Mouse (Mus musculus): ENCODE data around the gene Stard3. TPM values are rescaled to one million over a fixed set of nuclear protein-coding genes. Genes with fewer than 3 reads are reported as not detected.
A peak's percentile ranks its signal among the peaks of the same experiment; 100 is the strongest.

Gene Stard3
- polyA plus RNA-seq, 1 experiment from 2014 or later = 31.0 TPM

DNA sequence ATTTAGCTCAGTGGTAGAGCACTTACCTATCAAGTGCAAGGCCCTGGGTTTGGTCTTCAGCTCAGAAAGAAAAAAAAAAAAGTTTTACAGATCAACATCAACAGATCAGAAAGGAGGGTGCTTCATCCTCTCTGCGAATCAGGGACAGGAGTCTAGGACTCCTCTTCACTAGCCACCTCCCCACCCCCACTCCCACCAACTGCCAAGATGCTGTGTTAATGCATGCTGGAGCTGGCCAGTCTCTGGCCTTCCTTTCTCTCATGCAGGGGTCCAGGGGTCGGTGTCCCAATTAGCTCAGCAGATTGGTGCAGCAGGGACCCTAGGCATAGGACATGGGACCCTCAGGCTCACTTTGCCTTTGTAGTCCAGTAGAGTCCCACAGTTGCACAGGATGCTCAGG lies 12.4 kb downstream of the Stard3 start:
- no peaks in the 10 kb centered on the region for H3K27me3 ChIP-seq (replicated peaks; ENCODE audit: control insufficient read depth, insufficient read depth, low read length)
- no peaks in the 10 kb centered on the region for H3K9me3 ChIP-seq (ENCODE audit: control insufficient read depth, low read length)
- 58% methylated on average over 2 of the region's 2 CpGs for WGBS

DNA sequence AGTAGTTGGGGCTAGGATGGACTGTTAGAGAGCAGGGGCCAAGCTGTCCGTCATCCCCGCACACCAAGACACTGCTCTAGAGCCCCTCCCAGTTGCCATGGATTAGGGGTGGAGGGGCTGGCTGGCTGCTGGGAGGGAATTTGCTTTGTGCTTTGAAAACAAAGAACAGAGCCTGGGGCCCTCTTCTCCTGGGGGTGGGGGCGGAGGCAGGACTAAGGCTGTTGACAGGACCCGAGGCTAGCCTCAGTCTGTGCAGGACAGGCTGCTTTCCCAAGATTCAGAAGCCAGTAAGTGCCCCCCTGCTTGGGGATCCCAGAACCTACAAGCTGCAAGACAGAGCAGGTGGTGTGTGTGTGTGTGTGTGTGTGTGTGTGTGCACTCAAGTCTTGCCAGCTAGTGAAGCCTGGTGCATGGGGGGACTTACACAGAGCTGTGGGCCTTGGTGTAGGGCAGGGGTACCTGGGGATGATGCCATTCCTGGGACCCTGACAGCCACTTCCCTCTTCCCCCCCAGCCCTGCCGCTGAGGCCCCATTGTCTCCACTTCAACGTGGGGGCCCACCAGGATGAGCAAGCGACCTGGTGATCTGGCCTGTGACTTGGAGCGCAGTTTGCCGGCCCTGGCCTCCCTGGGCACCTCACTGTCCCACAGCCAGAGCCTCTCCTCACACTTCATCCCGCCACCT lies 13.5 kb downstream of the Stard3 start:
- H3K4me2 ChIP-seq (ENCODE audit: low read depth, low read length) = no peak overlapping the region

More for the DNA sequence above, 12.4 kb downstream of the Stard3 start:
- no peak overlapping the region for H3K27ac ChIP-seq (replicated peaks; ENCODE audit: low read depth, low read length)
- 0 out of 2 replicates have a peak, but pooled peaks cover 3% of the 10 kb centered on the region for H3K4me1 ChIP-seq (ENCODE audit: control insufficient read depth, insufficient read depth, low read length)
- no peak overlapping the region for H3K9ac ChIP-seq (ENCODE audit: low read depth, low read length)
- no peak for ATAC-seq (ENCODE audit: low read depth)
- peaks cover 18% of the 10 kb centered on the region for H3K36me3 ChIP-seq (ENCODE audit: control insufficient read depth, insufficient read depth, low read length)
- no peak for DNase-seq (ENCODE audit: low spot score)
- H3K4me2 ChIP-seq (ENCODE audit: low read depth, low read length) = no peak overlapping the region
- no peak overlapping the region for H3K4me3 ChIP-seq (ENCODE audit: low read depth, low read length)

DNA sequence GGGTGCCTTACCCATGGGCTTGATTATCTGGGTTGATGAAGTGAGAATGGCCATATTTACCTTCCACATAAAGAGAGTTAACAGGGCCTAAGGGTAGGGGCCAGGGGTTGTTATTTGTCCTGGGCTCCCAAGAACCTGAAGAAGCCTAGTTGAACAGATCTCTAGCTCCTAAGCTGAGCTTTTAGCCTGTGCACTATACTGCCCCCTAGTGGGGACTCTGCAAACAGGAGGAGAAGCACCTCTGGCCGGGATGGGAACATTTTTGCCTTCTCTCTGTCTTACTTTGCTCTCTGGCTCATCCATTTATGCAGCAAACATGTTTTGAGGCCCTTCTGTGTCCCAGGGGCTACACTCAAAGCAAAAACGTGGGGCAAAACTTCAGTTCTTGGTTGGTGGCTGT lies 14.2 kb downstream of the Stard3 start:
- Histone ChIP-seq H3K4me2 (ENCODE audit: low read depth, low read length) (no peak overlapping the region), H3K27ac (replicated peaks; ENCODE audit: low read depth, low read length) (no peak overlapping the region), H3K4me3 (ENCODE audit: low read depth, low read length) (no peak overlapping the region), H3K9me3 (ENCODE audit: control insufficient read depth, low read length) (no peaks in the 10 kb centered on the region), H3K9ac (ENCODE audit: low read depth, low read length) (no peak overlapping the region), H3K36me3 (ENCODE audit: control insufficient read depth, insufficient read depth, low read length) (peaks cover 36% of the 10 kb centered on the region), H3K27me3 (replicated peaks; ENCODE audit: control insufficient read depth, insufficient read depth, low read length) (no peaks in the 10 kb centered on the region), H3K4me1 (ENCODE audit: control insufficient read depth, insufficient read depth, low read length) (0 out of 2 replicates have a peak, but pooled peaks cover 3% of the 10 kb centered on the region)
- ATAC-seq (ENCODE audit: low read depth) (no peak), DNase-seq (ENCODE audit: low spot score) (peak; percentile 73)
- WGBS = 0% methylated on average over 2 of the region's 2 CpGs

More for the DNA sequence above, 13.5 kb downstream of the Stard3 start:
- 55% methylated on average over 4 of the region's 10 CpGs for WGBS
- Histone ChIP-seq H3K4me1 (ENCODE audit: control insufficient read depth, insufficient read depth, low read length) (0 out of 2 replicates have a peak, but pooled peaks cover 3% of the 10 kb centered on the region), H3K27ac (replicated peaks; ENCODE audit: low read depth, low read length) (no peak overlapping the region), H3K9me3 (ENCODE audit: control insufficient read depth, low read length) (no peaks in the 10 kb centered on the region), H3K27me3 (replicated peaks; ENCODE audit: control insufficient read depth, insufficient read depth, low read length) (no peaks in the 10 kb centered on the region), H3K9ac (ENCODE audit: low read depth, low read length) (0 out of 2 replicates have a peak overlapping the region, but pooled peaks have one; percentile 14), H3K4me3 (ENCODE audit: low read depth, low read length) (no peak overlapping the region), H3K36me3 (ENCODE audit: control insufficient read depth, insufficient read depth, low read length) (peaks cover 29% of the 10 kb centered on the region)
- DNase-seq (ENCODE audit: low spot score) (no peak), ATAC-seq (ENCODE audit: low read depth) (no peak)

DNA sequence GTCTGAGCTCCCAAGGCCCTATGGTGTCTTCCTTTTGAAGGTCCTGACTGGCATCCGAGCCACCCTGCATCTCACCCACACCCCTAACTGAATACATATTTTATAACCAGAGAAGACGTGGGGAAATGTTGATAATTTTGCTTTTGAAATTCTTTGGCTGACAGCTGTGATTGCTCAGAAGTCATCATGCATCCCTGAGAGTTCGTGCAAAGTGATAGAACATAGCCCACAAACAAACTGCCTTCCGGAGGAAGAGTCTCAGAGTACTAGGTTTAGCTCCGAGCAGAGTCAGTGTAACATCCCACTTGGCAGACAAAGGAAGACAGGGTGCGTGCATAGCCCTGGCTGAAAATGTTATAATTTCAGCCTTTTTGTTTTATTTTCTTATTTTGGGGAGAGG lies 15.1 kb downstream of the Stard3 start:
- Histone ChIP-seq H3K4me1 (ENCODE audit: control insufficient read depth, insufficient read depth, low read length) (0 out of 2 replicates have a peak, but pooled peaks cover 3% of the 10 kb centered on the region), H3K9me3 (ENCODE audit: control insufficient read depth, low read length) (no peaks in the 10 kb centered on the region), H3K36me3 (ENCODE audit: control insufficient read depth, insufficient read depth, low read length) (peaks cover 44% of the 10 kb centered on the region), H3K27ac (replicated peaks; ENCODE audit: low read depth, low read length) (no peak overlapping the region), H3K4me2 (ENCODE audit: low read depth, low read length) (no peak overlapping the region), H3K27me3 (replicated peaks; ENCODE audit: control insufficient read depth, insufficient read depth, low read length) (no peaks in the 10 kb centered on the region), H3K4me3 (ENCODE audit: low read depth, low read length) (no peak overlapping the region), H3K9ac (ENCODE audit: low read depth, low read length) (no peak overlapping the region)
- DNase-seq (ENCODE audit: low spot score) (no peak), ATAC-seq (ENCODE audit: low read depth) (no peak)
- WGBS = 89% methylated on average over 6 of the region's 6 CpGs

- Histone ChIP-seq H3K36me3 (ENCODE audit: control insufficient read depth, insufficient read depth, low read length) (peaks cover 55% of the 10 kb centered on the region), H3K4me3 (ENCODE audit: low read depth, low read length) (no peak overlapping the region), H3K27ac (replicated peaks; ENCODE audit: low read depth, low read length) (no peak overlapping the region), H3K27me3 (replicated peaks; ENCODE audit: control insufficient read depth, insufficient read depth, low read length) (no peaks in the 10 kb centered on the region), H3K9ac (ENCODE audit: low read depth, low read length) (no peak overlapping the region), H3K9me3 (ENCODE audit: control insufficient read depth, low read length) (no peaks in the 10 kb centered on the region), H3K4me2 (ENCODE audit: low read depth, low read length) (no peak overlapping the region), H3K4me1 (ENCODE audit: control insufficient read depth, insufficient read depth, low read length) (0 out of 2 replicates have a peak, but pooled peaks cover 3% of the 10 kb centered on the region)
- 87% methylated on average over 8 of the region's 8 CpGs for WGBS
- no peak for ATAC-seq (ENCODE audit: low read depth)
- no peak for DNase-seq (ENCODE audit: low spot score)
Observed at GRCm38 (mm10) chr11:98374266-98374665, 16.1 kb downstream of the Stard3 start.

- Histone ChIP-seq H3K27me3 (replicated peaks; ENCODE audit: control insufficient read depth, insufficient read depth, low read length) (no peaks in the 10 kb centered on the region), H3K4me2 (ENCODE audit: low read depth, low read length) (no peak overlapping the region), H3K36me3 (ENCODE audit: control insufficient read depth, insufficient read depth, low read length) (peaks cover 73% of the 10 kb centered on the region), H3K27ac (replicated peaks; ENCODE audit: low read depth, low read length) (no peak overlapping the region), H3K9ac (ENCODE audit: low read depth, low read length) (no peak overlapping the region), H3K4me1 (ENCODE audit: control insufficient read depth, insufficient read depth, low read length) (no peaks in the 10 kb centered on the region), H3K4me3 (ENCODE audit: low read depth, low read length) (no peak overlapping the region), H3K9me3 (ENCODE audit: control insufficient read depth, low read length) (no peaks in the 10 kb centered on the region)
- WGBS = 75% methylated on average over 5 of the region's 5 CpGs
- no peak for DNase-seq (ENCODE audit: low spot score)
- no peak for ATAC-seq (ENCODE audit: low read depth)
Observed at GRCm38 (mm10) chr11:98376756-98377155, 18.6 kb downstream of the Stard3 start.

DNA sequence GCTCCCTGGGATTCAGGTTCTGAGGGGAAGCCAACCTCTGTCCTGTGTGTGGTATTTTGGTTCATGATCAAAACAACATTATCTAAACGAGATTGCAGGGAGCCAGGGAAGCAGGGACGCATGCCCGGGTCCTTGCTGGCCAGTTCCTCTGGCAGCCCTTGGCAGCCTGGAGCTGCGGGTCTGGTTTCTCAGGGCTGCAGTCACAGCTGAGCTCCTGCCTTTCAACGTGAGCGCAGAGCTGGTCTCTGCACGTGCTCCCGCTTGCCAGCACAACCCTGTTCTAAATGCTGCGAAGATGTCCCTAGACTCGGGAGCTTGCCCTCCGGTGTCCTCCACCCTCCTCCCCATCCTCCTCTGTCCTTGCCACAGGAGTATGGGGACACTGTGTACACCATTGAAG lies 19.6 kb downstream of the Stard3 start:
- H3K9ac ChIP-seq (ENCODE audit: low read depth, low read length) = no peak overlapping the region
- H3K27ac ChIP-seq (replicated peaks; ENCODE audit: low read depth, low read length) = no peak overlapping the region
- ATAC-seq (ENCODE audit: low read depth) = no peak
- H3K4me3 ChIP-seq (ENCODE audit: low read depth, low read length) = no peak overlapping the region
- no peak for DNase-seq (ENCODE audit: low spot score)
- WGBS = 81% methylated on average over 11 of the region's 11 CpGs
- H3K27me3 ChIP-seq (replicated peaks; ENCODE audit: control insufficient read depth, insufficient read depth, low read length) = no peaks in the 10 kb centered on the region
- H3K9me3 ChIP-seq (ENCODE audit: control insufficient read depth, low read length) = no peaks in the 10 kb centered on the region
- H3K4me1 ChIP-seq (ENCODE audit: control insufficient read depth, insufficient read depth, low read length) = no peaks in the 10 kb centered on the region
- H3K36me3 ChIP-seq (ENCODE audit: control insufficient read depth, insufficient read depth, low read length) = peaks cover 73% of the 10 kb centered on the region
- no peak overlapping the region for H3K4me2 ChIP-seq (ENCODE audit: low read depth, low read length)

DNA sequence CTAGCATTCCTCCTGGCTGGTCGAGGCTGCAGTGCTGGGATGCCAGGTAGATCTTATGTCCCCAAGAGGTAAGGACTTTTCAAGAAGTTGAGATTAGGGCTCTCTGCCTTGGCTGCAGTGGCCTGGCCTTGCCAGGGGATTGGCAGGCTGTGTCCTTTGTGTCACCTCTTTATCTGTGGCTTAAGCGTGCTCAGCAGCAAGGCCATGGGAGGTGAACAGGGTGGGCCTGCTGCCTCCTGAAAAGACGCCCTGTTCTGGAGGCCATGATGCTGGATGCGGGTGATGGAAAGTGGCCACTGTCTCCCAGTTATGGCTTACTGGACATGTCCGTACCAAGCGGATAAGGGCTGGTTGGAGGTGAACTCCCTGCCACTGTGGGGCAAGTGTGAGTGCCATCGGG lies 21.2 kb downstream of the Stard3 start:
- H3K27me3 ChIP-seq (replicated peaks; ENCODE audit: control insufficient read depth, insufficient read depth, low read length) = no peaks in the 10 kb centered on the region
- H3K4me1 ChIP-seq (ENCODE audit: control insufficient read depth, insufficient read depth, low read length) = no peaks in the 10 kb centered on the region
- no peak overlapping the region for H3K27ac ChIP-seq (replicated peaks; ENCODE audit: low read depth, low read length)
- H3K4me2 ChIP-seq (ENCODE audit: low read depth, low read length) = no peak overlapping the region
- ATAC-seq (ENCODE audit: low read depth) (no peak), DNase-seq (ENCODE audit: low spot score) (no peak)
- H3K36me3 ChIP-seq (ENCODE audit: control insufficient read depth, insufficient read depth, low read length) = peaks cover 67% of the 10 kb centered on the region
- H3K9me3 ChIP-seq (ENCODE audit: control insufficient read depth, low read length) = no peaks in the 10 kb centered on the region
- no peak overlapping the region for H3K9ac ChIP-seq (ENCODE audit: low read depth, low read length)
- WGBS = 95% methylated on average over 7 of the region's 7 CpGs
- H3K4me3 ChIP-seq (ENCODE audit: low read depth, low read length) = no peak overlapping the region

GRCm38 (mm10) chr11:98380106-98380505 lies 21.9 kb downstream of the Stard3 start:
- H3K9me3 ChIP-seq (ENCODE audit: control insufficient read depth, low read length) = no peaks in the 10 kb centered on the region
- peaks cover 7% of the 10 kb centered on the region; the same call in 1 of the 2 replicates for H3K27me3 ChIP-seq (replicated peaks; ENCODE audit: control insufficient read depth, insufficient read depth, low read length)
- DNase-seq (ENCODE audit: low spot score) = no peak
- no peak overlapping the region for H3K9ac ChIP-seq (ENCODE audit: low read depth, low read length)
- H3K4me1 ChIP-seq (ENCODE audit: control insufficient read depth, insufficient read depth, low read length) = no peaks in the 10 kb centered on the region
- no peak overlapping the region for H3K4me2 ChIP-seq (ENCODE audit: low read depth, low read length)
- no peak for ATAC-seq (ENCODE audit: low read depth)
- H3K27ac ChIP-seq (replicated peaks; ENCODE audit: low read depth, low read length) = no peak overlapping the region
- peaks cover 59% of the 10 kb centered on the region for H3K36me3 ChIP-seq (ENCODE audit: control insufficient read depth, insufficient read depth, low read length)
- no peak overlapping the region for H3K4me3 ChIP-seq (ENCODE audit: low read depth, low read length)
- 76% methylated on average over 6 of the region's 6 CpGs for whole genome bisulfite sequencing
